Mouse (Mus musculus): ENCODE data around the gene Rhoq. TPM values are rescaled to one million over a fixed set of nuclear protein-coding genes. Genes with fewer than 3 reads are reported as not detected.

The Rhoq gene
- polyA plus RNA-seq, 1 experiment, result 26.5 TPM

- H3K27ac ChIP-seq (ENCODE audit: insufficient read depth, low read length), result no peak overlapping the region
- no peak overlapping the region for H3K4me3 ChIP-seq (ENCODE audit: insufficient read depth, low read length)
- TF ChIP-seq CTCF (IDR thresholded peaks at IDR 0.05; ENCODE audit: extremely low read depth, insufficient read depth, low read length) (no peak), POLR2A (IDR thresholded peaks at IDR 0.05; ENCODE audit: extremely low read depth, insufficient read depth, low read length) (no peak)
- H3K4me1 ChIP-seq (ENCODE audit: control insufficient read depth, insufficient read depth, low read length), result no peaks in the 10 kb centered on the region
Observed at GRCm38 (mm10) chr17:86981205-86981604, 18.3 kb downstream of the Rhoq start.

DNA sequence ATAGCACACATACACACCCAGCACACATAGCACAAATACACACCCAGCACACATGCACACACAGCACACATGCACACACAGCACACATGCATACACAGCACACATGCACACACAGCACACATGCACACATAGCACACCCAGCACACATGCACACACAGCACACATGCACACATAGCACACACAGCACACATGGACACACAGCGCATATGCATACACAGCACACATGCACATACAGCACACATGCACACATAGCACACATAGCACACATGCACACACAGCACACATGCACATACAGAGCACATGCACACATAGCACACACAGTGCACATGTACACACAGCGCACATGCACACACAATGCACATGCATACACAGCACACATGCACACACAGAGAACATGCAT, 18.8 kb downstream of the Rhoq start:
- H3K4me3 ChIP-seq (ENCODE audit: insufficient read depth, low read length), result no peak overlapping the region
- no peak overlapping the region for H3K27ac ChIP-seq (ENCODE audit: insufficient read depth, low read length)
- TF ChIP-seq POLR2A (IDR thresholded peaks at IDR 0.05; ENCODE audit: extremely low read depth, insufficient read depth, low read length) (no peak), CTCF (IDR thresholded peaks at IDR 0.05; ENCODE audit: extremely low read depth, insufficient read depth, low read length) (no peak)
- H3K4me1 ChIP-seq (ENCODE audit: control insufficient read depth, insufficient read depth, low read length), result no peaks in the 10 kb centered on the region

GRCm38 (mm10) chr17:86982497-86982896, 19.6 kb downstream of the Rhoq start:
- H3K4me1 ChIP-seq (ENCODE audit: control insufficient read depth, insufficient read depth, low read length), result no peaks in the 10 kb centered on the region
- no peak overlapping the region for H3K27ac ChIP-seq (ENCODE audit: insufficient read depth, low read length)
- H3K4me3 ChIP-seq (ENCODE audit: insufficient read depth, low read length), result no peak overlapping the region
- TF ChIP-seq CTCF (IDR thresholded peaks at IDR 0.05; ENCODE audit: extremely low read depth, insufficient read depth, low read length) (no peak), POLR2A (IDR thresholded peaks at IDR 0.05; ENCODE audit: extremely low read depth, insufficient read depth, low read length) (no peak)

- H3K27ac ChIP-seq (ENCODE audit: insufficient read depth, low read length), result no peak overlapping the region
- no peak for TF ChIP-seq CTCF (IDR thresholded peaks at IDR 0.05; ENCODE audit: extremely low read depth, insufficient read depth, low read length)
- no peak for TF ChIP-seq POLR2A (IDR thresholded peaks at IDR 0.05; ENCODE audit: extremely low read depth, insufficient read depth, low read length)
- no peaks in the 10 kb centered on the region for H3K4me1 ChIP-seq (ENCODE audit: control insufficient read depth, insufficient read depth, low read length)
- H3K4me3 ChIP-seq (ENCODE audit: insufficient read depth, low read length), result no peak overlapping the region
Observed at GRCm38 (mm10) chr17:86986449-86987138, 23.7 kb downstream of the Rhoq start.

- TF ChIP-seq POLR2A (IDR thresholded peaks at IDR 0.05; ENCODE audit: extremely low read depth, insufficient read depth, low read length) (no peak), CTCF (IDR thresholded peaks at IDR 0.05; ENCODE audit: extremely low read depth, insufficient read depth, low read length) (no peak)
- H3K4me3 ChIP-seq (ENCODE audit: insufficient read depth, low read length), result no peak overlapping the region
- H3K4me1 ChIP-seq (ENCODE audit: control insufficient read depth, insufficient read depth, low read length), result no peaks in the 10 kb centered on the region
- H3K27ac ChIP-seq (ENCODE audit: insufficient read depth, low read length), result no peak overlapping the region
Observed at GRCm38 (mm10) chr17:86988161-86988560, 25.3 kb downstream of the Rhoq start.

- Histone ChIP-seq H3K27ac (ENCODE audit: insufficient read depth, low read length) (no peak overlapping the region), H3K4me3 (ENCODE audit: insufficient read depth, low read length) (no peak overlapping the region), H3K4me1 (ENCODE audit: control insufficient read depth, insufficient read depth, low read length) (no peaks in the 10 kb centered on the region)
- TF ChIP-seq CTCF (IDR thresholded peaks at IDR 0.05; ENCODE audit: extremely low read depth, insufficient read depth, low read length), result no peak
- no peak for TF ChIP-seq POLR2A (IDR thresholded peaks at IDR 0.05; ENCODE audit: extremely low read depth, insufficient read depth, low read length)
Observed at GRCm38 (mm10) chr17:86988601-86989184, 25.8 kb downstream of the Rhoq start.

DNA sequence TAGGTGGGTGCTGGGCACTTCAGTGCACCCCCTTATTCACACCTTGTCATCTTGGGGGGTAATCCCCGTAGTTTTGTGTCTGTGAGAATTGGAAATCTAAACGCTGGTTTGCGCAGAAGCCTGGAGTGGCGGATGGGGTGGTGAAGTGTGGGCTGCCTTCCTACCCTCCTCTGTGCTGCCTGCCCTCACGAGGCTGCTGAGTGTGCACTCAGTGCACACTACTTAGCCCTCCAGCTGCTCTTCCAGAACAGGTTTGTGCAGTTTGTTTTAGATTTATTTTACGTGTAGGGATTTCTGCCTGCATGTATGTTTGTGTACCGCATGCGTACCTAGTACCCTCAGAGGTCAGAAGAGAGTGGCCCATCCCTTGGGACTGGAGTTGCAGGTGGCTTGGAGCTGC, 28.4 kb downstream of the Rhoq start:
- no peaks in the 10 kb centered on the region for H3K4me1 ChIP-seq (ENCODE audit: control insufficient read depth, insufficient read depth, low read length)
- TF ChIP-seq CTCF (IDR thresholded peaks at IDR 0.05; ENCODE audit: extremely low read depth, insufficient read depth, low read length), result no peak
- no peak for TF ChIP-seq POLR2A (IDR thresholded peaks at IDR 0.05; ENCODE audit: extremely low read depth, insufficient read depth, low read length)
- H3K4me3 ChIP-seq (ENCODE audit: insufficient read depth, low read length), result no peak overlapping the region
- no peak overlapping the region for H3K27ac ChIP-seq (ENCODE audit: insufficient read depth, low read length)

- H3K4me1 ChIP-seq (ENCODE audit: control insufficient read depth, insufficient read depth, low read length), result no peaks in the 10 kb centered on the region
- H3K4me3 ChIP-seq (ENCODE audit: insufficient read depth, low read length), result no peak overlapping the region
- no peak overlapping the region for H3K27ac ChIP-seq (ENCODE audit: insufficient read depth, low read length)
- TF ChIP-seq CTCF (IDR thresholded peaks at IDR 0.05; ENCODE audit: extremely low read depth, insufficient read depth, low read length) (no peak), POLR2A (IDR thresholded peaks at IDR 0.05; ENCODE audit: extremely low read depth, insufficient read depth, low read length) (no peak)
Observed at GRCm38 (mm10) chr17:86997323-86997722, 34.4 kb downstream of the Rhoq start.

DNA sequence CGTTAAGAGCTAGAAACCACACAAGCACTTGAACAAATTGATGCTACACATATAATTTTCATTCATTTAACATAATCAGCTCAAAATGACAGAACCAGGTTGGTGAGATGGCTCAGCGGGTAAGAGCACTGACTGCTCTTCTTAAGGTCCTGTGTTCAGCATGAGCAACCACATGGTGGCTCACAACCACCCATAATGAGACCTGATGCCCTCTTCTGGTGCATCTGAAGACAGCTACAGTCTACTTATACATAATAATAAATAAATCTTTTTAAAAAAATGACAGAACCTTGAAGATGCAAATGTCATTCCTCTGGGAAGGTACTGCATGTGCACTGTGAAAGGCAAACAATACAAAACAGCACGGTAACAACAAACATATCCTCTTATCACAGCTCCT, 46.1 kb downstream of the Rhoq start:
- TF ChIP-seq CTCF (IDR thresholded peaks at IDR 0.05; ENCODE audit: extremely low read depth, insufficient read depth, low read length) (no peak), POLR2A (IDR thresholded peaks at IDR 0.05; ENCODE audit: extremely low read depth, insufficient read depth, low read length) (no peak)
- Histone ChIP-seq H3K4me3 (ENCODE audit: insufficient read depth, low read length) (no peak overlapping the region), H3K4me1 (ENCODE audit: control insufficient read depth, insufficient read depth, low read length) (no peaks in the 10 kb centered on the region), H3K27ac (ENCODE audit: insufficient read depth, low read length) (no peak overlapping the region)

Data from cortical plate, adult 2 months (tissue).